Mouse (Mus musculus): ENCODE measurements at regions not wholly inside any gene's neighbourhood (a gene's known extent, or its start where the extent isn't known, plus 50 kb on each side); places are given as distances from the start of the nearest gene placed in this dataset.
A peak's percentile ranks its signal among the peaks of the same experiment; 100 is the strongest.
"Not testable (repeated sequence)": the region's sequence is repeated elsewhere in the genome, so short reads cannot be mapped to it uniquely, and the experiment has no call there.

- DNase-seq (ENCODE audit: low spot score): no peak
These were observed 220.8 kb upstream of the Irx1 start for GRCm38 (mm10) chr13:72184116-72184845.

GRCm38 (mm10) chr13:72184846-72185118 lies 221.3 kb upstream of the Irx1 start:
- DNase-seq (ENCODE audit: low spot score): no peak

- no peak for DNase-seq (ENCODE audit: low spot score)
These were observed 232.4 kb upstream of the Irx1 start for GRCm38 (mm10) chr13:72195881-72196280.

GRCm38 (mm10) chr13:72198341-72199105 lies 235.0 kb upstream of the Irx1 start:
- DNase-seq (ENCODE audit: low spot score): peak; percentile 19

- DNase-seq (ENCODE audit: low spot score): no peak
These were observed 246.0 kb upstream of the Irx1 start for GRCm38 (mm10) chr13:72209518-72209917.

GRCm38 (mm10) chr13:72209946-72210456 lies 246.5 kb upstream of the Irx1 start:
- DNase-seq (ENCODE audit: low spot score): no peak

- DNase-seq (ENCODE audit: low spot score): no peak
These were observed 247.2 kb upstream of the Irx1 start for GRCm38 (mm10) chr13:72210474-72211309.

GRCm38 (mm10) chr13:72211716-72212115 lies 248.2 kb upstream of the Irx1 start:
- DNase-seq (ENCODE audit: low spot score): no peak

- no peak for DNase-seq (ENCODE audit: low spot score)
These were observed 249.2 kb upstream of the Irx1 start for GRCm38 (mm10) chr13:72212747-72213146.

- DNase-seq (ENCODE audit: low spot score): no peak
These were observed 255.8 kb upstream of the Irx1 start for GRCm38 (mm10) chr13:72219329-72219728.

- DNase-seq (ENCODE audit: low spot score): no peak
These were observed 263.6 kb upstream of the Irx1 start for GRCm38 (mm10) chr13:72227102-72227501.

GRCm38 (mm10) chr13:72231032-72231591 lies 267.6 kb upstream of the Irx1 start:
- no peak for DNase-seq (ENCODE audit: low spot score)

- DNase-seq (ENCODE audit: low spot score): no peak
These were observed 268.6 kb upstream of the Irx1 start for GRCm38 (mm10) chr13:72232080-72232479.

GRCm38 (mm10) chr13:72241919-72242318 lies 278.4 kb upstream of the Irx1 start:
- DNase-seq (ENCODE audit: low spot score): no peak

- no peak for DNase-seq (ENCODE audit: low spot score)
These were observed 286.9 kb upstream of the Irx1 start for GRCm38 (mm10) chr13:72250419-72250818.

GRCm38 (mm10) chr13:72253242-72253641 lies 289.7 kb upstream of the Irx1 start:
- not testable (repeated sequence) for DNase-seq (ENCODE audit: low spot score)

- no peak for DNase-seq (ENCODE audit: low spot score)
These were observed 295.3 kb upstream of the Irx1 start for GRCm38 (mm10) chr13:72258794-72259193.

- DNase-seq (ENCODE audit: low spot score): no peak
These were observed 300.9 kb upstream of the Irx1 start for GRCm38 (mm10) chr13:72264416-72264815.

- no peak for DNase-seq (ENCODE audit: low spot score)
These were observed 301.6 kb upstream of the Irx1 start for GRCm38 (mm10) chr13:72265116-72265515.

- no peak for DNase-seq (ENCODE audit: low spot score)
These were observed 302.1 kb upstream of the Irx1 start for GRCm38 (mm10) chr13:72265650-72266049.

- DNase-seq (ENCODE audit: low spot score): no peak
These were observed 302.7 kb upstream of the Irx1 start for GRCm38 (mm10) chr13:72266174-72266768.

GRCm38 (mm10) chr13:72280343-72280742 lies 316.8 kb upstream of the Irx1 start:
- no peak for DNase-seq (ENCODE audit: low spot score)

All from ovary, postnatal 14 days (tissue).